Mouse (Mus musculus): ENCODE results near the gene Kif13a.

The Kif13a gene

DNA sequence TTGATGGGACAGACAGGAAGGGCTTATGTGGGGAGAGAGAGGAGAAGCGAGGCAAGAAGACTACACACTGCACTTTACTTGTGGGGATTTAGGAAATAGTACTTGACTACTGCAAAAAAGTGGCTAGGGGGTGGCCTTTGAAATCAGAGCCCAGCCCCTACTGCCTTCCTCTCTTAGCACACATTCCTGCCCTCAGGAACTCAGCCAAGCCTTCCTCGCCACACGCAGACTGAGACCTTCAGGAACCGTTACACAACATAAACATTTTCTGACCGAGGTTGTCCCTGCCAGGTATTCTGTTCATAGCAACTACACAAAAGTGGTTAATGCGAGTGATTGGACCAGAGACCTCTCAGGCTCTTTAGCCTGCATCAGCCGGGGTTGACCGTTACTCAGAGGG lies 8.1 kb downstream of the Kif13a start:
- no peak for DNase-seq (ENCODE audit: low spot score)

DNA sequence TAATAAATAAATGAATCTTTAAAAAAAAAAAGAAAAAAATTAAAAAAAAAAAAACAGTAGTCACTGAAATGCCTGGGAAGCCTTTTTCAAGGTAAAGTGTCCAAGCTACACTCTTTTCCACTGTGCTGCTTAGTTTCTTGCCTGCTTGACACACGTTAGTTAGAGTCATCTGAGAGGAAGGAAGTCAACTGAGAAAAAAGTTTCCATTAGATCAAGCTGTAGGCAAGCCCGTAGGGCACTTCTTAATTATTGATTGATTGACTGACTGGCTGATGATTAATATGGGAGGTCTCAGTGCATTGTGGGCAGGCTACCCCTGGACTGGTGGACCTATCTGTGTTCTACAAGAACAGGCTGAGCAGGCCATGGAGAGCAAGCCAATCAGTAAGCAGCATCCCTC lies 9.9 kb downstream of the Kif13a start:
- no peak for DNase-seq (ENCODE audit: low spot score)

DNA sequence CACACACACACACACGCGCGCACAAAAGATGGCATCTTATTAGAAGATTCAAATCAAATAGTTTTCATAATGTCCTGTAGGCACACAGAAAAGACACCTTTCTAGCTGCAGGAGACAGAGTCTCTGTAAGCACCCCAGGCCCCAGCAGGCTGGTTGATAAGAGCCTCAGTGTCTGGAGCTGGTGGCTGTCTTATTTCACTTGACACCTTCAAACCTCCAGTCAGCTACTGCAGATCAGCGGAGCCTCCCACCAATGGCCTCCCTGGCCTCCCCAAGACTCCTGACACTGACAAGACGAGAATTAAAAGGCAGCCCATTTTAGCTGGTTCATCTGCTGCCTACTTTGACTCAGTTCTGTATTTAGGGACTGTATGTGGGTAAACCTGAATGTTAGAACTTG lies 11.2 kb downstream of the Kif13a start:
- DNase-seq (ENCODE audit: low spot score) = no peak

DNA sequence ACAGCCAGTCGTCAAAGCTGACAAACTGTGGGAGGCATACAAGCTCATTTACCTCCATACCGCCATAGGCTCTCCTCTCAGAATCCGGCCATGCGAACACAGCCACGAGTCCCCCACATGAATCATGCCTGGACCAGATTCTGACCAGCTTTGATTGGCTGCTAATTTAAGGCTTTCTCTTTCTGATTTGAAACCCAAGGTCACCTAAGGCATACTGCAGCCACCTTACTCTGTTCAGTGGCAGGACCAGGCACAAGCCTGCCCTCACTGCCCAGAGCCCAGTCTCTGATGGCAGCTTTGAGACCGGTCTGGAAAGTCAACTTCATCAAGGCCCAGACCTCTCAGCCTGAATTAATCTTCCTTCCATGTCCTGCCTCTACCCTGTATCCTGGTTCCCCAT lies 17.7 kb downstream of the Kif13a start:
- no peak for DNase-seq (ENCODE audit: low spot score)

DNA sequence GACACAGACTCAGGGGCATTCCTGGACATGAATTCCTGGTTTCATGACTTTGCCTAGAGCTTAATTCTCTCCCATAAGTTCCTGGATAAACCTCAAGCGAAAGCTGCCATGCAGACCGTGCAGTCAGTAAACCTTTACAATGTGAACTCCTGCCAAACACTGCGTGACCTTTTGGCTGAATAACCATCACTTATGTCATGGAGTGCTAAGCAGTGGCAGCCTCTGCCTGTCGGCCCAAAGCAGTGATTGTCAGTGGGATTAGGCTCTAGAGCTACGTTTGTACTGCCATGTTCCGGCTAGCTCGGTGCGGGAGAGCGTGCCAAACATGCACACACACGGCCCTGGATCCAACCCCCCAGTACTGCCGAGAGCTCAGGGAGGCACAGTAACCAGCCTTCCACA lies 18.6 kb downstream of the Kif13a start:
- no peak for DNase-seq (ENCODE audit: low spot score)

DNA sequence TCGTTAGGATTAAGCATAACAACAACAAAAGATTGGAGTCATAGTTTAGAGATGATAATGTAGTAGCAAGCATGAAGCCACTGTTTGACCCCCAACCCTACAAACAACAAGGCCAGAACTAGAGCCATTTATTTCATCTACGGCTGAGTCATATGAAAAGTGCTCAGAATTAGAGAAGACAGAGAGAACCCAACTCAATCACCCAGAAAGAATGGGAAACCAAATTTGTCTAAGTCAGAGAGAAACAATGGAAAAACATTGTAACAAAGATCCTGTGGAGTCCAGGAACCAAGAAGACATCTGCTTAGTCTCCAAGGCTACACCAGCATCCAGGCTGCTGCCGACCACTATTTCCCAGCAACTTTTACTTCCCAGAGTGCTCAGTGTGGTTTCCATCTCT lies 19.7 kb downstream of the Kif13a start:
- no peak for DNase-seq (ENCODE audit: low spot score)

DNA sequence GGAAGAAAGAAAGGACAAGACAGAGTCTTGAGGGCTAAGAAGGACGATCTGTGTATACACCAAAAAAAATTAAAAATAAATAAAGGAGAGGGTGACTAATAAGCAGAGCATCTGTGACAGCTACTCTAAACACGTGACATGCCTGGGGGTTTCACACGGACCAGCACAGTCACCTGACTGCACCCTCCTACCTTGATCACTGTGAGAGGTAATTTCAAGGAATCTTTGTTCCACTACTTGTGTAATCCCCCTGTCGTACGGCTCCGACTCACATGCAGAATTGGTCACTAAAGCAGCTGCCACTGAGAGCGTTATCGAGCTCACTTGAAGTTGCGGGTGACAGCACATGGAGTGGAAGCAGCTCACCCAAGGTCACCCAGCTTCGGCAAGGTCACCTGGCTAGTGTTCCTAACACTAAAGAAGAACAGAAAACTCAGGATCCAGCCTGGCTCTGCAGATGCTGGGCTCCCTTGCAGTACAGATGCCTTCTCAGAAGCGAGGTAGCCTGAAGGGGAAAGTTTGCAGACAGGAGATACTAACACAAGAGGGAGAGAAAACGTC lies 20.6 kb downstream of the Kif13a start:
- no peak for DNase-seq (ENCODE audit: low spot score)

DNA sequence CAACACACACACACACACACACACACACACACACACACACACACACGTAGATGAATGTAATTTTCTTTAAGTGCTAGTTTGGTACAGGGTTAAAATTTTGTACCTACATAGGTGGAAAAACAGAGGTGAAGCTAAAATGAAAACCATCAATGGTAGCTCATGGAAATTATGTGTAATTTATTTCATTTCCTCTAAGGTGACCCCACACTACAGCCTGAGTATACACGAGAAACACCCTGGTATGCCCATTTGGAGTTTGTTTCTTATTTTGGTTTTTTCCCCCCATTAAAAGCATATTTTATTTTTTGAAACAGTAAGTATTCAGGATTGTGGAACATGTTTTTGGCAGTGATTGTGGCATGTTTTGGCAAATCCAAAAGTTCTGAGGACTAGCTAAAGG lies 21.3 kb downstream of the Kif13a start:
- DNase-seq (ENCODE audit: low spot score) = no peak

DNA sequence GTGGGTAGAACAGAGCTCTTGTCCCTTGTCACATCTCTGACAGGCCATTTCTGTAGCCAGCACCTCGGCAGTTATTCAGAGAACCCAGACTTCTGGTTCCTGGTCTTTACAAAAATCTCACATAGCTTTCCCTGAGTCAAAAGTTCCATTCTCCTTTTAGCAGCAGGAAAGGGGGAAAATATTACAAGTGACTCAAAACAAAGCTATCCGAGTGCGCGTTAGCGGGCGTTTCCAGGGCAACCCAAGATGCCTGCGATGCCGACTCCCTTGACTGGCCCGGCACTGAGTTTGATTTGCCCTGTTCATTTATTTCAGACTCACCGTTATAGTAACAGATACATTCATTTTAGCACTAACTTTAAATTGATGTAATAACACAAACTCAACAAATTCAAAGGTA lies 21.8 kb downstream of the Kif13a start:
- no peak for DNase-seq (ENCODE audit: low spot score)

DNA sequence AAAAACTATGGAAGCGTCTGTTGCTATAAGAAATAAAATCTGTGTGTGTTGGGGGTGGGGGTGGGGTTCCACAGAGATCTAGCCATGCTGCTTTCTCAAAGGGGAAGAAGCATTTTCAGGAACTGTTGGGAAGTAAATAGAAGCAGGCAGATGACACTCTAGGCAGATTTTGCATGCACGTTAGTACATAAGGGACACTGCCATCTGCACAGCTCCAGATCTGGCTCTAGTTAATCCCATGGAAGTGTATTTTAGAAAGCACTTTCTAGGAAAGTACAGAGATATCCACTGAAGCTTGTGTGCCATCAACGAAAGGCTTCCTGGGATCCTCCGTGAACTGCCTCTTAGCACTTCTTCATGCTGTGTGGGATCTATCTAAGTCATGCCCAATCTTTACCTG lies 22.6 kb downstream of the Kif13a start:
- no peak for DNase-seq (ENCODE audit: low spot score)

DNA sequence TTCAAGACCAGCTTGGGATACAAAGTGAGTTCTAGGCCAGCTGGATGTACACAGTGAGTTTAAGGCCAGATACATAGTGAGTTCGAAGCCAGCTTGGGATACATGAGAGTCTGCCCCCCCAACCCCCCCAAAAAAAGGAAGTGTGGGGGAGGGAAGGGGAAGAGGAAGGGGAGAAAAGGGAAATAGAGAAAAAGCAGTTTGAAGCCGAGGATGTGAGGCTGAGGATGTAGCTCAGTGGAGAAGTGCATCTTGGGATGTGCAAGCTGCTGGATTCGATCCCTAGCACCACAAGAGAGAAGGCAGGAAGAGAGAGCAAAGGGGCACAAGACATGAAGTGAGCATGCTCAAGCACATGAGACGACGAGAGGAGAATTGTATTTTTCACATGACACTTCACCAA lies 23.7 kb downstream of the Kif13a start:
- DNase-seq (ENCODE audit: low spot score) = no peak

DNA sequence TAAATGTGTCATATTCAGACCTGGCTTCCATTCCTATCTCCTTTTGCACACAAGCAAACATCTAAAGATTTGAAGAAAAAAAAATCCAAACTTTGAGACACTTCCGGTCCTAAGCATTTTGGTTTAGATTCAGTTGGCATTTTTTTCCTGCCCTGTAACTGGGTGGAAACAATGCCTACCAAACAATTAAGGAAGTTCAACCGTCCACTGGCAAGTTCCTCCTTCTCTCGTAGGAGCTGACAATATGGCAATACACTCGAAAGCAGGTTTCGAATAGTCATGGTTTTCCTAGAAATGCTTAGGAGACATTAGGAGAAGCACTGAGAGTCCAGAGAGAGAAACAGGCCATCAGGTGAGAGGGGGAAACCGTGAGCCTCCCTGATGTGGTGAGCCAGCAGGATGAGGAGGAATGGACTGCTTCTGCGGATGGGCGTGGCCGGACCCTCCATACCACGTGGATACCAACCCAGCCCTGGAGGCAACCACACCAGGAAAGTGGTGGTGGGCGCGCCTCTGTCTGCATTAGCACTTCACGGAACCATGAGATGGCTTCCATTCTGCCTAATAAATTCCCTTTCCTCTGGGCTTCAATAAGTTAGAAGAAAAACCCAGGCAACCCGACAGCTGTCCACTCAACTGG lies 24.6 kb downstream of the Kif13a start:
- DNase-seq (ENCODE audit: low spot score) = no peak

DNA sequence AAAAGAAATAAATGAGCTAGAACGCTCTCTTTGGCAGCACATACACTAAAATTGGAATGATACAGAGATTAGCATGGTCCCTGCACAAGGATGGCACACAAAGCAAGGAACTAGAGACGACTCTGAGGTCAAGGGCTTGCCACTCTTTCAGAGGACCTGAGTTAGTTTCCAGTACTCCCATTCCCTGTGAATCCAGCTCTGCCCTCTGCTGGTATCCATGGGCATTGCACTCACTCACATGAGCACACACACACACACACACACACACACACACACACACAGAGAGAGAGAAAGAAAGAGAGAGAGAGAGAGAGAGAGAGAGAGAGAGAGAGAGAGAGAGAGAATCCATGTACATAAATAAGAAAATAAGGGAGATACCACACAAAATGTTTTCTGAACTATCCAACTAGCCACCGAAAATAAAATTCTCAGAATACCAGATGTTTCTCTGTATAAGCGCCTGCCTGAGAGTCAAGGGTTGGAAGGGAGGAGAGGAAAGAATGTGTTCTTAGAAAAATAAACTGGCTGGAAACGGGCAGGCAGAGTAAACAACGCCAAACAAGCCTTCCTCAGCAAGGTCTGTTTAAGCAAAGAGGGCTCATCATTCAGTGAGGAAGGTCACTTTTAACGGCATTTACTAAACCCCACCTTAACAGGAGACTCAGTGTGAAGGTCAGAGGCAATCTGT lies 27.0 kb downstream of the Kif13a start:
- no peak for DNase-seq (ENCODE audit: low spot score)

DNA sequence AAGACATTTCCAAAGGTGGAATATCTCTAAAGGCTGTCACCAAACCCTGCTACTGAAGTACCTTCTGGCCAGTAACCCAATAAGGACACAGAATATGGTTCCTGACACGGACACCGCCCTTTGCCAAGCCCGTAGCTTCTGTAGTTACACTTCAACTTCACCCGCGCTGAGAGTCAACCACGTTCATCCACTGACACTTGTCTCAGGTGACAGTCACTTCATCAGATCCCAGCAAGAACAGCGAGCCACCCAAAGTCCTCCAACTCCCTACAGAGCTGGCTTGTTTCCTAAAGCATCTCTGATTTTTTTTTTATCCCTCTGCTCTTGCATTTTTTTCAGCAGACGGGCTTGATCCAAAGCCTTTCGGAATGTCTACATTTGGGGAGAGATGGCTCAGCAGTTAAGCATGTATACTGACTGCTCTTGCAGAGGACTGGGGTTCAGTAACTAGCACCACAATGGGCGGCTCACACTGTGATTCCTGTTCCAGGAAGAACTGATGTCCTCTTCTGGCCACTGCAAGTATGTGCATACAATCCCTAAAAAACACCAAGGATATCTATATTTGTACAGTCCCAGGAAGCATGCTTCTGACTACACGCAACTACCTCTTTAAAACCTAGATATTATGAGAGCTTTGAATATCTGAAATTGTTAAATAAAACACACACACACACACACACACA lies 28.7 kb downstream of the Kif13a start:
- DNase-seq (ENCODE audit: low spot score) = no peak

DNA sequence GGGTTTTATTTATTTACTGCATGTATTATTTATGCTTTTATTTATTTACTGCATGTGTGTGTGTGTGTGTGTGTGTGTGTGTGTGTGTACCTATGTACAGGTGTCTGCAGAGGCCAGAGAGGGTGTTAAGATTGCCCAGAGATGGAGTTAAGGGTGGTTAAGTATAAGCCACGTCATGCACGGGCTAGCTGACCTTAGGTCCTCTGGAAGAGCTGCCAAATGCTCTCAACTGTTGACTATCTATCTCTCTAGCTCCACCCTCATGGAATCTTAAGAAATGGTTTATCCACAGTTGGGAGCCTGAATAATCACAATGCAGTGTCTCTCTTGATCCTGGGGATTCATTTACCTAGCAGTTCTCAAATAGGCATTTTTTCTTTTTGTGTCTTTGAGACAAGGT lies 30.8 kb downstream of the Kif13a start:
- DNase-seq (ENCODE audit: low spot score) = no peak

DNA sequence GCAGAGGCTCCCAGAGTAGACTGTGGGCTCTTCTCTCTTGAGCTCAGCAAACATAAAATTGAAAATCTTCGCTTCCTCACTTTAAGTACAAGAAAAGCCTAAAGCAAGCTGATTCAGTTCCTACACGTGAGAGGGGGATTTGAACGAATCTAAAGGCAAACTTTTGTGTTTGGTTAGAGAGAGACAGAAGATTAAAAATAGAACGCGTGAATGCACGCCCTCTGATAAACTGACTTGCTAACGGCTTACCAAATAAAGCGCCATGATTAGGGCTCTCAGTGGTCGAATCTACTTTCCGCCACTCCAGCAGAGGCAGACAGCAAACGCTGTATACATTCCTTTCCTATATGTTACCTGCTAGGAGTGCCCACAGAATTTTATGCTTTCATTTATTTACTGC lies 31.3 kb downstream of the Kif13a start:
- no peak for DNase-seq (ENCODE audit: low spot score)

DNA sequence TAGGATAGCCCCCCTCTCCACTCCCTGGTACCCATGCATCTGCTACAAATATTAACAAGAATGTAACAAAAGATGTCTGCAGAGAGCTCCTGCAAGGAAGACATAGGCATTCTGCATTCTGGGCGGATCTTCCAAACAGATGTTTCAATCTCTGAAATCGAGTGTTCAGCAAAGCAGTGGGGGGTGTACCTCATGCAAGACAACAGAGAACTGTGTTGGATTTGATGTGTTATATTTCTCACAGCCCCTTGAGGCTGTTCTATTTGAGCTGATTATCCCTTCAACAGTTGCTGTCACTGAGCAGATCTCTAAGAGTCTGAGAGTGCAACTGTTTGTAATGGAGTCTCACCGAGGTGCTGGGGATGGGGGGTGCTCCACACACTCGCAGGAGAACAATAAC lies 37.3 kb downstream of the Kif13a start:
- no peak for DNase-seq (ENCODE audit: low spot score)

DNA sequence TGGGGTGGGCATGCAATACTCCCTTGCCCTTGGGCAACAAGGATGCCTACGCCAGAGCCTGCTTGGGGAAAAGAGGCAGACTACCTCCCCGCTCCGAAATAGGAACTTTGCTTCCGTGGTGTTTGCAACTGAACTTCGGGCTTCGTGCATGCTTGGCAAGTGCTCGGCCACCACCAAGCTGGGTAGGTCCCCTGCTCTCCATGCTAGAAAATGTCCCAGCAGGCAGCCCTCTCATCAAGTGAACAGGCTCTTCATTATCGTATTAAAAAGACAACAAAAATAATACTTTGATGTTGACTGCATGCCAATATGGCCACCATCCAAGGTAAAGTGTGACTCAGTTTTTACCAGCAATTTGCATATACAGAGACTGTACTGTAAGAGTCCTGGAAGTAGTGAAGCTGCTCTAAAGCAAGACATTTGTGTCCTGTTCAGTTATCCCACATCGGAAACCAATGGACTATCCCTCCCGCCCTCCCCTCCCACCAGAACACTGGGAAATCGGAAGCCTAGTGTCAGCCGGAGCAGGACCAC lies 41.5 kb downstream of the Kif13a start:
- no peak for DNase-seq (ENCODE audit: low spot score)

DNA sequence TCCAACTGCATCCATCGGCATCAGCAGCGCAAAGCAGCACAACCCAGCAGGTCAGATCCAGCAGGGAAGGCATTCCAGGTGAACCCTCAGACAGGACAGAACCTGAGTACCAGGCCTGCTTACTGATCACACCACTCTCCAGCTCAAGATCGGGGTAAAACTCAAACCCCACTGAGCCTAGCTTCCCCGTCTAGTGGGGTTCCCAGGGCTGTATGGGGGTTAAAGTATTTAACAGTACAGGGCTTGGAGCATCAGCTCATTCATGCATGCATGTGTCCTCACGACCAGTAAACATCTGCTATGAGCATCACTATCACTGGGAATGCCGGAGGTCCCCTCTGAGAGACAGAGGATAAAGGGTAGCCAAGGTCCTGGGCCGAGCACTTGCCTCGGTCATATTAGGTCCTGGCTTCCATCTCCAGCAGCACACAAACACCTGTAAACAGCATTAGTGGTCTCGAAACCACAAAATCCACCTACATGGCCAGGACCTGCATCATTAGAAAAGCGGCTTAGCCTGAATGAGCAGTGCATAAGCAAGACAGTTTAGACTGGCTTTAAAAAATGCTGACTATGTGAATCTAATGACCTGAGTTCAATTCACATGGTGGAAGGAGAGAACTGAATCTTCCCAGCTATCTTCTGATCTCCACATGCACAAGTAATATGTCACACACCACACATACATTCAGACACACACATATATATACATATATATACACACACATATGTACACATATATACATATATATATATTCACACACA lies 43.0 kb downstream of the Kif13a start:
- no peak for DNase-seq (ENCODE audit: low spot score)

DNA sequence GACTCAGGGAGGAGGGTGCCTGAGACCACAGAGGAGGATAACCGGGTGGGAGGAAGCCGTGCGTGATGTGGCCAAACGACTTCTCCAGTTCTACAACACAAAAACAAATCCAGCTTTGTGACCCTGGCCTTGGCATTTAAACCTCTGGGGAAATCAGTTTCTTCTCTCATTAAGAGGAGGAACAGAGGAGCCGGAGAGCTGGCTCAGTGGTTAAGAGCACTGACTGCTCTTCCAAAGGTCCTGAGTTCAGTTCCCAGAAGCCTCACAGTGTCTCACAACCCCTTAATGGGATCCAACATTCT lies 44.0 kb downstream of the Kif13a start:
- no peak for DNase-seq (ENCODE audit: low spot score)

DNA sequence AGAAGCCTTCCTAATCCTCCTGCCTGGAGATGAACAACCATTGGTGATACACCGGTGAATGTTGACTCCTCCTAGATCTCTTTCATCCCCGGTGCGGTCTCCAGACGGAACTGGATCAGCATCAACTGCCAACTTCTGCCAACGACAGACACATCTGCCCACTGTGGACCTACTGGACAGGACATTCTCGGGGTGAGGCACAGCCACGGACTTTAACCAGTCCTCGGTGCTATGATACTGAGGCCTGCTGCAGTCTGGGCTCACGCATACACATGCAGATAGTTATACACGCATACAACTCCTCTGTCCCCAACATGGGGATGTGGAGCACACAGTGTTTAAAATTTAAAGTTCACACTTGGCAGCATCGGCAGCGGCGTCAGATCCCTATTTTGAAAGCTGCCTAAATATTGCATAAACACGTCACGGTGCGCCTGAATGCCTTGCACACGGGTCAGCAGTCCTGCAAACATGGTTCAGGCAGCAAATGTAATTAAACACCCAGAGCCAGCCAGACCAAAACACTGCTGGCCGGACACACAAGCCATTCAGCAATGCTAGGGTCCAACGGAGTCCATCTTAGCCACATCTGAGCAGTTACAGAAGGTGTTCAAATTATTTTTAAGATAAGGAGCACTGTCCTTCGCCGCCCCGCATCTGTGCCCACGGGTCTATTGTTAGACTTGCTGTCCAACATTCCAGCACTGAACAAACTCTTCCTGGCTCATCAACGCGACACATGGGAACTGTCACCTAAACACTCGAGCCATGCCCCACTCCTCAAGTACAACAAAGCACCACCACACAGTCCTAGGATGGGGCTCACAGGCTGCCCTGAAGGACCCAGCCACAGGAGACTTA lies 44.5 kb downstream of the Kif13a start:
- DNase-seq (ENCODE audit: low spot score) = no peak

DNA sequence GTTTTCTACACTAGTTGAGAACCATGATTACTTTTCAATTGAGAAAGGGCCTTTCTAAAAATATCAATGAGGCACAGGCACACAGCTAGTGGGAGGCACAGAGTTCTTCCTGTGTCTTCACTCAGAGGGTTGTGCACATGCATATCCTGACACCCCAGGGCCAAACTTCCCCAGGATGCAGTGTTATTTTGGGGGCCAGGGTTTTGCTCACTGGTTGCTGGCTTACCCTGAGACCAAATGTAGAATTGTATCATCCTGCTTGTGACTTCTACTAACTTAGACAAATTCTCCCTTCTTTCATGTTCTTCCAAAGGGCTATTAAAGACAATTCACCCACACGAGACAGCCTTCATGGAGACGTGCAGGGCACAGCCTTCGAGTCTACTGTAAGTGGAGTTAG lies 45.7 kb downstream of the Kif13a start:
- DNase-seq (ENCODE audit: low spot score) = no peak

Measured in left cerebral cortex, adult 11 months (tissue).